Mouse (Mus musculus) common myeloid progenitor, adult 5-6 weeks (primary cell): ENCODE results near the gene Nsmf. TPM values are rescaled to one million over a fixed set of nuclear protein-coding genes. Genes with fewer than 3 reads are reported as not detected.
A peak's percentile ranks its signal among the peaks of the same experiment; 100 is the strongest.

ENCODE experiments used
- ATAC-seq: replicated peaks from 2 replicates; pipeline ENCODE4 v1.8.0; 2016; ENCODE audit warnings: low read depth, mild to moderate bottlenecking, moderate TSS enrichment, inconsistent platforms; ENCODE audit not compliant: poor library complexity, severe bottlenecking
- total RNA-seq: library from RNA; stranded (forward); fragments of 200-1000, 187-1606 nt; gene quantifications from 2 replicates; pipeline ENCODE4 v1.2.3, GENCODE M21; 2017

The Nsmf gene
- 9.6 and 15.2 TPM in 2 replicates for total RNA-seq

DNA sequence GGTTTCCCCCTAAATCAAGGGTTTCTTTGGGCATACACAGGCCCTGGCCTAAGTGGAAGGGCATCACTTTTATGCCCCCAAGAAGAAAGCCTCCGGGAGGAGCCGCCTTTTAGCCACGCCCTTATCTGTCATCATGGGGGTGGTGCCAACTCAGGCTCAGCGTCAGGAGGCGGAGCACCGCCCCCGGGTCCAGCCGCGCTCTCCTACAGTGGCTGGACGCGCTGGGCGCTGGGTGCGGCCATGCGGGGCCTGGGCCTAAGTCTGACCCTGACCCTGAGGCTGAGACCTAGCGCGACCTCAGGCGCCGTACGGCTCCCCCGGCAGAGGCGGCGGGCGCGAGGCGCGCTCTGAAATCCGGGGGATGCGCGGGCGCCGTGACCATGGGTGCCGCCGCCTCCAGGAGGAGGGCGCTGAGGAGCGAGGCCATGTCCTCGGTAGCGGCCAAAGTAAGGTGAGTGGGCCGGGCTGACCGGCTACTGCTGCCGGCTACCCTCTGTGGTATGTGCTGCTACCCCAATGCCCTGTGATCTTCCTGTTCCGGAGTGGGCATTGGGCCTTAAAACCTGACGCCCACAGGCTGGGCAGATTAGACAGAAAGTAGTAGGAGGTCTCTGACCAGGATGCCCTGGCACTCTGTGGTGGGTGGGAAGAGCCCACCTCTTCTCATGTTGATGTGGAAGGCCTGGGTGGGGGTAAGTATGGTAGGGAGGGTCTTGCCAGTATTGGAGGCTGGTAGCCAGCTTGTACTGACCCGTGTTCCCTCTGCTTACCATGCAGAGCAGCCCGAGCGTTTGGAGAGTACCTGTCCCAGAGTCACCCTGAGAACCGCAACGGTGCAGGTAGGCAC lies at the start of gene Nsmf:
Nsmf (plus strand) TSS at position 135 of the 847 bp plus-strand sequence.
- peak; percentile 86 for ATAC-seq

DNA sequence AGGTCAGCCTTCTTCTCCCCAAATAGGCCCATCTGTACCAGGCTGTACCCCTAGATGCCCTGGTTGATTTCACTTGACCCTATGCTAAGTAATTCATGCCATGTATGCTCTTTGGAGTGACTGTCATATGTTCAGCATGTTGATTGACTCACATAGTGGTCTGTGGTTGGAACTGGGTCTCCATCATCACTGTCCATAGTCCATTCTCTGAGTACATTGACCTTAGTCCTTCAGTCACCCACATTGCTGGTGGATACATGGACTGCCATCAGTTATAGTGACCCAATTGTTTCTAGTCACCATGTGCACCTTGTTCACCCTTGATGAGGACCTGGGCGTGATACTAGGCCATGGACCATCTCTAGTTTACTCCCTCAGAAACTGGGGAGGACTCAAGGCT lies 47.4 kb upstream of the Nsmf start:
- no peak for ATAC-seq

DNA sequence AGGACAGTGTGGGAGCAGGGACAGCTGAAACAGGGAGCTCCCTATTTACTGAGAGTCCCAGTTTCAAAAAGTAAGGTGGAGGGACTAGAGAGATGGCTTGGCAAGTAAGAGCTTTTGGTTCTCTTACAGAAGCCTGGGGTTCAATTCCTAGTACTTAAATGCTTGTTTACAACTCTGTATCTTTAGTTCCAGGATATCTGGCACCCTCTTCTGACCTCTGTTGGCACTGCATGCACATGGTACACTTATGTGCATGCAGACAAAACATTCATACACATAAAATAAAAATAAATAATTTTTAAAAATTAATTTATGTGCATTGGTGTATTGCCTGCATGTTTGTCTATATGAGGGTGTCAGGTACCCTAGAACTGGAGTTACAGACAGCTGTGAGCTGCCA lies 45.9 kb upstream of the Nsmf start:
- ATAC-seq: 0 out of 2 replicates have a peak, but pooled peaks have one; percentile 54

DNA sequence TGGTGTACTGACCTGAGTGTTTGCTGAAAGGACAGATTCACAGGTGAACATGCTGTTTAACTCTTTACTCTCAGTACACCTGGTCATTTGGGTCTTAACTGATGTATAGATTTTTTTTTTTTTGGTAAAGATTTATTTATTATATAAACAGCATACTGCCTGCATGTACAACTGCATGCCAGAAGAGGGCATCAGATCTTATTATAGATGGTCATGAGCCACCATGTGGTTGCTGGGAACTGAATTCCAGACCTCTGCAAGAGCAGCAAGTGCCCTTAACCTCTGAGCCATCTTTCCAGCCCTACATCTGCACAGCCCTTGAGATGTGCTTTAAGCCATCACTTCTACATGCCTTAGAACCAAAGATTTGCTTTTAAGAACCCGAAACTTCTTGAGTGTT lies 31.5 kb upstream of the Nsmf start:
- no peak for ATAC-seq

DNA sequence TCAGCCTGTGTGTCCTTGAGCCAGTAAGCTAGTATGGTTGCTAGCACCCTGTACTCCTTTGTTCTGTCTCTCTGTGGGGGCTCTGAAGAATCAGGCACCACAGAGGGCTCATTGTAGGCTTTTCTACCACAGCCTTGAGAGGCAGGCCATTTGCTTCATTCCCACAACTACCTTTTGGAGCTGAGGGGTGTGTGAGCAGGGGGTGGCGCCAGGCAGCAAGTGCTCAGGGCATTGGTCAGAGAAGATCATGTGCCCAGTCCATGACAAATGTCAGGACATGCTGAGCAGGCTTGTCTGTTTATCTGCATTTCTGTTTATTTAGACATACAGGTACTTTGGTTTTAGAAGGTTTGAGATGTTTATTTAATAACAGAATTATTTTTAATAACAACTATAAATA lies 29.0 kb upstream of the Nsmf start:
- ATAC-seq: no peak

DNA sequence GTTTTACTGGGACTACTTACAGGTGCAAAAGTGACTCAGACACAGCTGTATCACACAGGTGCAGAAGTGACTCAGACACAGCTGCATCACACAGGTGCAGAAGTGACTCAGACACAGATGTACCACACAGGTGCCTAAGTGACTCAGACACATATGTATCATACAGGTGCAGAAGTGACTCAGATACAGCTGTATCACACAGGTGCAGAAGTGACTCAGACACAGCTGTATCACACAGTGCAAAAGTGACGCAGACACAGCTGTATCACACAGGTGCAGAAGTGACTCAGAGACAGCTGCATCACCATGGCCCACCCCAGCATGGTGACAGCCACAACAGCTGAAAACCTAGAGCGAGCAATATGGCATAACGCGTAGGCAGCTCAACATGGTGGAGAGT lies 19.2 kb upstream of the Nsmf start:
- no peak for ATAC-seq

DNA sequence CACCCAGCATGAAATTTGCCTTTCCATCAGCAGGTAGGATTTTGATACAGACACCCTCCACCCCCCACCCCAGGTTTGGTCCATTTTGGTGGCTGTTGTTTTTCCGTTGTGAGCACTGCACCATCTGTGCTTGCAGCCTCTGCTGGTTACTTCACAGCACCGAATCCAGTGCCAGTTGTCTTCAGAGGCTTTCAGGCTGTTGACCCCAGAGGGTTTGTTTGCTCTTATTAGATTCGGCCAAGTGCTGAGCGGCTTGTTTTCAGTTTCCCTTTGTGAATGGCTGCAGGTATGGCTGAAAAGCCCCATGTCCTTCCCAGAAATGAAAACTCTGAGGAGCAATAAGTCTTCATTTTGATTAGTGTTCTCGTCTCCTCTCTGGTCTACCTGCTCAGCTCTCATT lies 14.1 kb upstream of the Nsmf start:
- no peak for ATAC-seq

DNA sequence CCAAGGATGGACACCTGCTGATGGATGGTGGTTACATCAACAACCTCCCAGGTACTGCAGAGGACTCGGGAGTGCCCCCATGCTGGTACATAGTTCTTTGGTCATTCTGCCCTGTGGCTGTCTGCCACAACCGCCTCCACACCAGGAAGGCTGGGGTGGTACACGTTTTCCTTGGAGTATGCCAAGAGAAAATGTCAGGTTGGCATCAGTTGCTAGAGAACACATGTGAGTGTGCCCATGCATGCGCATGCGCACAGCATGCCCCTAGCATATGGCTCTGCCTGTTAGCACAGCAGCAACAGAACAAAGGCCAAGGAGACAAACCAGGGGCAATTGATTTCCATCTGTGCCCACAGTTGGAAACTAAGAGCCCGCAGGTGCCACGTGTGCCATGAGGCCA lies 3.2 kb upstream of the Nsmf start:
- no peak for ATAC-seq

DNA sequence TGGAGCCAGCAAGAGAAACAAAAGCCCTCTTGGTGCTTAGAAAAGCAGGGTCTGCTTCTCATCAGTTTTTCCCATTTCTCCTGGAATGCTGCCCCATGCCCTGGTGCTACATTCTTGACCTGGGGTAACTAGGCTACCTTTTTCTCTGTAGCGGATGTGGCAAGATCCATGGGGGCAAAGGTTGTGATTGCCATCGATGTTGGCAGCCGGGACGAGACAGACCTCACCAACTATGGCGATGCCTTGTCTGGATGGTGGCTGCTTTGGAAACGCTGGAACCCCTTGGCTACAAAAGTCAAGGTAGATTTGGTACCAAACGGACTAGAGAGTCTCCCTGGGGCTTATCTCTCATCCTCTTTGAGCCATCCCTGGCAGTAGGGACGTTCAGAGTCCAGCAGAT lies 2.7 kb upstream of the Nsmf start:
- no peak for ATAC-seq

DNA sequence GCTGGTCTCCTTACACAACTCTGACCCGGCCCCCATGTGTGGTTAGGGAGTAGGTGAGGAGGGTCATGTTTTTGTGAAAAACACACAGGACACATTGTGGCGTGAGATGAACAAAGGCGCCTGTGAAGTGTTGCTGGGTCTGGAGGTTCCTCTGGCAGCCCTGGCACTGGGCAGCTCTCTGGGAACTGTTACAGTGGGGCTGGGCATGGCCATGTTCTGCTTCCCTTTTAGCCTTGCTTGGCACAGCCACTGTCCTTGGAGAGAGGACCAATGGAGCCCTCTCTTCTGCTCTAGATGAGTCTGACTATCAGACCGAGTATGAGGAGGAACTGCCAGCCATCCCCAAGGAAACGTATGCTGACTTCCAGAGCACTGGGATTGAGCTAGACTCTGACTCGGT lies 1.1 kb upstream of the Nsmf start:
- ATAC-seq: no peak

DNA sequence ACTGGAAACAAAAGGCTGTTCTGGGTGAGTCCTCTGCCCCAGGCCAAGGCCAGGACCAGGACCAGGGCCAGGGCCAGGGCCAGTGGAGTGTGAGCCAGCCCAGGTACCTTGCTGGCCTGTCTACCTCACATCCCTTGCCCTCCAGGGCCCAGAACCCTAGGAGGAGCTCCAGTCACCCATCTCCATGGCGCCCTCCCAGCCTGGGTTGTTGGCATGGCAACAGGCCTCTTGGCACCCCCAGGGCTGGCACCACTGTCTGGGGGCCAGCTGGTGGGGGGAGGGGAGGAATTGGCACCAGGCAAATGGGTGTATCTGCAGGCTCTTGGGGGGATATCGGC lies 882 bp downstream of the Nsmf start:
- no peak for ATAC-seq

DNA sequence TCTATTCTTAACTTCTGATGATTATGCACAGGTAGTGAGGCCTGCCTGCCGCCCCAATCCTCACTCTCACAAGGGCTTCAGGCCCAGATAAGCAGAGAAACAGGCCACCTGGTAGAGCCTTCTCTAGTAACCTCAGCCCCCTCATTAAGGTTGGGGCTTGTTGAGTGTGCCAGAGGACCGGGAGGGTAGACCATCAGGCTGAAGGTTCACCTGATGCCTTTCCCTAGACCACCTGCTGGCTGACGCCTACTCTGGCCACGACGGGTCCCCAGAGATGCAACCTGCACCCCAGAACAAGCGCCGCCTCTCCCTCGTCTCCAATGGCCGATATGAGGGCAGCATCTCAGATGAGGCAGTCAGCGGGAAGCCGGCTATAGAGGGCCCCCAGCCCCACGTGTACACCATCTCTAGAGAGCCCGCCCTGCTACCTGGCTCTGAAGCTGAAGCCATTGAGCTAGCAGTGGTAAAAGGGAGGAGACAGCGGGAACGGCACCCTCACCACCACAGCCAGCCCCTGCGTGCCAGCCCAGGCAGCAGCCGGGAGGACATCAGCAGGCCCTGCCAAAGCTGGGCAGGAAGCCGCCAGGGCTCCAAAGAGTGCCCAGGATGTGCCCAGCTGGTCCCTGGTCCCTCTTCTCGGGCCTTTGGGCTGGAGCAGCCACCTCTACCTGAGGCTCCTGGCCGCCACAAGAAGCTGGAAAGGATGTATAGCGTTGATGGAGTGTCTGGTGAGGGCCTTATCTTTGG lies 1.4 kb downstream of the Nsmf start:
- ATAC-seq: no peak

DNA sequence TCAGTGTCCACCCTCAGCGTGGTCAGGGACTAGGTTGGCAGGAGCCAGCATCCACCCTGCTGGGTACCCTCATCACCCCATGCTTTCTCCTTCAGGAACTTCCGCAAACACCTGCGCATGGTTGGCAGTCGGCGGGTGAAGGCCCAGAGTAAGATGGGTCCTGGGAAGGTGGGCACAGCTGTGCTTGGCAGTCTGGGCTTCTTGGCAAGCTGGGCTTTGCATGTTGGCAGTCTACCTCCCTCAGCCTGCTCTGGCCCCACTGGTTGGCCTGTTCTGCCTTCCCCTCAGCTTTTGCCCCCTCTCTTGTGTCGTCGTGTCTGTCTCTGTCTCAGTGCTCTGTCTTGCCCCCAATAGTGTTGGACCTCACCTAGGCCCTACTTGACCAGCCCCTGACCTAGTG lies 4.8 kb downstream of the Nsmf start:
- no peak for ATAC-seq

DNA sequence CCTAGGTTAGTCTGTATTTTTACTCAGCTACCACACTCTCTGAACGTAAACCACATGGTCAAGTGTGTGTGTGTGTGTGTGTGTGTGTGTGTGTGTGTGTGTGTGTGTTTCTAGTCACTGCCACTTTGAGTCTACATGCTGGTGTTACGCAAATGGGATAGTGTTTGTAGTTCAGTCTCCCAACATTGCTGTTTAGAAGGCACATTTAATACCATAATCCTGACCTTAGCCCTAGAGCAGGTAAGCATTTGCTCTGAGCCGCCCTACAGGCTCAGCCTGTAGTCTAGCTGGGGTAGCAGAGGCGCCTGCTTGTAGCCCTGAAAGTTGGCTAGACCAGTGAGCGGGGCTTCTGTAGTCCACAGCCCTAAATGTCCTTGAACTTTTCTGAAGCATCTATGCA lies 9.4 kb downstream of the Nsmf start:
- no peak for ATAC-seq

DNA sequence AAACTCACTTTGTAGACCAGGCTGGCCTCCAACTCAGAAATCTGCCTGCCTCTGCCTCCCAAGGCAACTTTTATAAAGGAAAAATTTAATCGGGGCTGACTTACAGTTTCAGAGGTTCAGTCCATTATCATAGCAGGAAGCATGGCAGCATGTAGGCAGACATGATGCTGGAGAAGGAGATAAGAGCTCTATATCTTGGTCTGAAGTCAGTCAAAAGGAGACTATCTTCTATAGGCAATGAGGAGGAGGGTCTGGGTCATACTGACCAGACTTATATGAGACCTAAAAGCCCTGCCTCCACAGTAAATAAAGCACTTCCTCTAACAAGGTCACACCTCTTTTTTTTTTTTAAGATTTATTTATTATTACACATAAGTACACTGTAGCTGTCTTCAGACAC lies 10.1 kb downstream of the Nsmf start:
- no peak for ATAC-seq

DNA sequence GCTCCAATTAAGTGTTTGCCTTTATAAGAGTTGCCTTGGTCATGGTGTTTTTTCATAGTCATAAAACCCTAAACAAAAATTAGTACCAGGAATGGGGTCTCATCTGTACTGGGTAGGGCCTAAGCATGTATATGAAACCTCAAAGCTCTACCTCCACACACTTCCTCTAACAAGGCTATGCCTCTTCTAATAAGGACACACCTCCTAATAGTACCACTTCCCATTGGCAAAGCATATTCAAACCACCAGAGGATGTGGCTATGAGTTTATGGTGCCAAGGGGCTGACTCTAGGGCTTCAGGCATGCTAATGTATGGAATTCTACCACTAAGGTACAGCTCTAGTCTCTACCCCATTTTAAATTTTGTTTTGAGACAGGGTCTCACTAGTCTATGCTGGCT lies 11.4 kb downstream of the Nsmf start:
- no peak for ATAC-seq

DNA sequence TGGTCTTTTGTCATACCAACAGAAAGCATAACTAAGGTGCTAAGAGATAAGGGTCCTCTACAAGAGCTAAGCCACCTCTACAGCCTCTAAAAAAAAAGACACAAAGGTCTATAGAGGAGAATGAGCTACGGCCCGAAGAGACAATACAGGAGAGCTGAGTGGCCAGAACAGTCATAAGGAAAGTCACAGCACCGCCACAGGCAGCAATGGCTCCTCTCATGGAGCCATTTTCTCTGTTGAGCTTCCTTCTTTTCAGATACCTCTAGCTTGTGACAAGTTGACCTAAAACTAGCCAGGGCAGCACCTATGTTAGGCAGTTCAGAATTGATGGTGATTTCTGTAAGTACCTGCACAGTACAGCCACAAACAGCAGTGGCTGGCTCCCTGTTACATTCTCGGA lies 12.4 kb downstream of the Nsmf start:
- no peak for ATAC-seq

DNA sequence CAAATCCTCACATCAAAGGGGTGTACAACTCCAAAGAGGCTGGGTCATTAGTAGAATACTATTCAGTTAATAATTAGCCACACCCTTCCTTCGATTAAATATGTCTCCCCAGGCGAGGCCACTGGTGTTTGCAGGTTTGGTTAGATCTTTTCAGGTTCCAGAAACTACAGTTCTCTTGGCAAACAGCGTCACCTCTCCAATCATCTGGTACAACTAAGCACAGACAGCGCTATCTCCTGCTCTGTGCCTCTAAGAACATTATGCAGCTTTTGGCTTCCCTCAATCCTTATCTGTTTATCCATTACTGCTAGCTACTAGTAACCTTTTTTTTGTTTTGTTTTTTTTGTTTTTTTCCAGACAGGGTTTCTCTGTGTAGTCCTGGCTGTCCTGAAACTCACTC lies 15.4 kb downstream of the Nsmf start:
- ATAC-seq: no peak

DNA sequence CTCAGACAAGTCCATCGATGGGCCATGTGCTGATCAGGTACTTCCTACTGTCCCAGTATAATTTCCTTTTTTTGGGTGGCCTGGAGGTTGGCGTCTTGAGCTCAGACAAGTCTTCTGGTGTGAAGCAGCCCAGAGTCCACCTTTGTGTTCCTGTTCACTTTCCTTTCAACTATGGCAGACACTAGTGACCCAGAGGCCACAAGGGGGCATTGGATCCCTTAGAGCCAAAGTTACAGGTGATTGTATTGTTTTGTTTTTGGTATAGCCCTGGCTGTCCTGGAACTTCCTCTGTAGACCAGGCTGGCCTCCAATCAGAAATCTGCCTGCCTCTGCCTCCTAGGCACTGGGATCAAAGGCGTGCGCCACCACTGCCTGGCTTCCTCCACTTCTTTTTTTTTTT lies 18.2 kb downstream of the Nsmf start:
- ATAC-seq: no peak

DNA sequence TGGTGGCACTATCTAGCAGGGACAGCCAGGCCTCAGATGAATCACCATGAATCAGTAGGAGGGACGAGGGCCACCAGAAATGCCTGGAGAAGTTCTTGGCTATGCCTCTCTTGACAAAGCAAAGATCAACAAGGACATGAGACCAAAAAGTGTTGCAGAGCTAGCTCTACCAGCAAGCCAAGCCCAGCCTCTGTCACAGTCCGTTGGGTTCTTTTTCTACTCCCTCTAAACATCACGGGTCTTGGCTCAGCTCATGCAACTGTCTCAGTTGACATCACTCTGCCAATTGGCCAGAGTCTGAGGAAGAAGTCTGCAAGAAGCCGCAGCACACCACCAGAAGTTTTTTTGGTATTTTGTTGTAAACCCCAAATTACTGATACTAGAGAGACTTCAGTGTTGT lies 21.4 kb downstream of the Nsmf start:
- ATAC-seq: no peak

DNA sequence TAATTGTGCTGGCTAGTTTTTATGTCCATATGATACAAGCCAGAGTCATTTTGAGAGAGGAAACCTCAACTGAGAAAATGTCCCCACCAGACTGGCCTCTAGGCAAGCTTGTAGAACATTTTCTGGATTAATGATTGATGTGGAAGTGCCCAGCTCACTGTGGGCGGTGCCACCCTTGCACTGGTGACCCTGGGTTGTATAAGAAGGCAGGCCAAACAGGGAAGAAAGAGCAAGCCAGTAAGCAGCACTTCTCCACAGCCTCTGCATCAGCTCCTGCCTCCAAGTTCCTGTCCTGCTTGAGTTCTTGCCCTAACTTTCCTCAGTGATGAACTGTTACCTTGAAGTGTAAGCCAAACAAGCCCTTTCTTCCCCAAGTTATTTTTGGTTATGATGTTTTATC lies 24.8 kb downstream of the Nsmf start:
- ATAC-seq: no peak

DNA sequence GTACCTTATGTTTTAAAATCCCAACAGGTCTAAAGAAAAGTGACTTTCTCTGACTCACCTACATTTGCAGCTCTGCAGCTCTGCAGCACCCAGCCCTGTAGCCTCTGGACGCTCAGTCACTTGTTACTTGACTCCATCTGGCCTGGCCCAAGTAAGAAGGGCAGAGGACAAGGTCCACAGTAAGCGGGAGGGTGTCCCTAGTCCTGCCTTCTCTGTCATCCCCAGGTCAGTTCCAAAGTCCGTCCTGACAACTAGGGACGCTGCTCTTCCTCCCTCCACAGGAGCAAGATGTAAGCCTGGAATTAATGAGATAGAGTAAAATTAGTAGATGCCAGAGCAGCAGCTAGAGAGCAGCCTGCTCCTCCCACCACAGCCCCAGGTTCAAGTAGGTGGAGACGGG lies 25.9 kb downstream of the Nsmf start, which contains the start of gene Entpd8:
Entpd8 (plus strand) TSS at position 229 of the 400 bp plus-strand sequence.
- no peak for ATAC-seq
